Mouse (Mus musculus) hindbrain, embryonic 13.5 days (tissue): ENCODE measurements around the gene Oxsr1. TPM values are rescaled to one million over a fixed set of nuclear protein-coding genes. Genes with fewer than 3 reads are reported as not detected.
A peak's percentile ranks its signal among the peaks of the same experiment; 100 is the strongest.

Source experiments
- ATAC-seq: fragments of 200-750 bp; cut with Nextera tagmentation; 2 replicates; pipeline ENCODE4 v1.8.0; 2017; ENCODE audit warnings: moderate TSS enrichment; ENCODE audit not compliant: low FRiP score
- H3K27ac ChIP-seq: fragments of 300-500 bp; sonication (generic); 2 replicates; pipeline ENCODE4 v1.5.1; 2015; ENCODE audit warnings: inconsistent platforms, mild to moderate bottlenecking, moderate library complexity
- H3K27me3 ChIP-seq: fragments of 300-500 bp; sonication (generic); 2 replicates; pipeline ENCODE4 v1.6.1; 2015; ENCODE audit warnings: mild to moderate bottlenecking, inconsistent platforms
- H3K36me3 ChIP-seq: fragments of 300-500 bp; sonication (generic); 2 replicates; pipeline ENCODE4 v1.6.1; 2015; ENCODE audit warnings: mild to moderate bottlenecking, inconsistent platforms
- H3K4me1 ChIP-seq: fragments of 300-500 bp; sonication (generic); replicated peaks from 2 replicates; pipeline ENCODE4 v1.6.1; 2015; ENCODE audit warnings: inconsistent platforms
- H3K4me2 ChIP-seq: fragments of 300-500 bp; sonication (generic); 2 replicates; pipeline ENCODE4 v1.6.1; 2015; ENCODE audit warnings: inconsistent platforms, mild to moderate bottlenecking, moderate library complexity
- H3K4me3 ChIP-seq: fragments of 300-500 bp; sonication (generic); 2 replicates; pipeline ENCODE4 v1.5.1; 2015; ENCODE audit warnings: mild to moderate bottlenecking, inconsistent platforms
- H3K9ac ChIP-seq: fragments of 300-500 bp; sonication (generic); 2 replicates; pipeline ENCODE4 v1.6.1; 2015; ENCODE audit warnings: mild to moderate bottlenecking, inconsistent platforms
- H3K9me3 ChIP-seq: fragments of 300-500 bp; sonication (generic); 2 replicates; pipeline ENCODE4 v1.6.1; 2016; ENCODE audit warnings: inconsistent platforms
- WGBS: fragments of 180-500 bp; shearing (Covaris S2); methylation state at CpG from one replicate; pipeline ENCODE4 v1.1.7; 2015; 5-methylcytosine and 5-hydroxymethylcytosine counted together
- polyA plus RNA-seq: library from polyadenylated mRNA; unstranded; fragments of >200 nt; fragmentation: Nextera tagmentation; extraction: Ambion mirVana; gene quantifications from 2 replicates; pipeline ENCODE4 v1.2.1, GENCODE M21; 2015

The Oxsr1 gene
- polyA plus RNA-seq, 1 experiment from 2014 or later = 11.8 TPM

- Histone ChIP-seq H3K36me3 (peaks cover 48% of the 10 kb centered on the region), H3K4me2 (no peak overlapping the region), H3K4me3 (no peak overlapping the region), H3K4me1 (no peaks in the 10 kb centered on the region), H3K27me3 (no peaks in the 10 kb centered on the region), H3K27ac (no peak overlapping the region), H3K9me3 (no peaks in the 10 kb centered on the region), H3K9ac (no peak overlapping the region)
- 89% methylated on average over 10 of the region's 10 CpGs for WGBS
- ATAC-seq = no peak
Measured at GRCm38 (mm10) chr9:119350947-119351705, 28.9 kb upstream of the Oxsr1 start.

- H3K4me3 ChIP-seq = no peak overlapping the region
- H3K4me2 ChIP-seq = no peak overlapping the region
- no peaks in the 10 kb centered on the region for H3K27me3 ChIP-seq
- H3K9me3 ChIP-seq = no peaks in the 10 kb centered on the region
- no peaks in the 10 kb centered on the region for H3K4me1 ChIP-seq
- no peak overlapping the region for H3K27ac ChIP-seq
- H3K9ac ChIP-seq = no peak overlapping the region
- peaks cover 54% of the 10 kb centered on the region for H3K36me3 ChIP-seq
- no peak for ATAC-seq
- 92% methylated on average over 3 of the region's 3 CpGs for WGBS
Measured at GRCm38 (mm10) chr9:119350531-119350930, 28.3 kb upstream of the Oxsr1 start.

- peaks cover 22% of the 10 kb centered on the region for H3K4me1 ChIP-seq
- no peaks in the 10 kb centered on the region for H3K9me3 ChIP-seq
- no peak overlapping the region for H3K4me2 ChIP-seq
- peaks cover 74% of the 10 kb centered on the region for H3K36me3 ChIP-seq
- H3K4me3 ChIP-seq = no peak overlapping the region
- no peak overlapping the region for H3K27ac ChIP-seq
- H3K27me3 ChIP-seq = no peaks in the 10 kb centered on the region
- no peak for ATAC-seq
- H3K9ac ChIP-seq = no peak overlapping the region
- 93% methylated on average over 8 of the region's 8 CpGs for WGBS
Measured at GRCm38 (mm10) chr9:119346376-119346775, 24.1 kb upstream of the Oxsr1 start.

- peaks cover 21% of the 10 kb centered on the region for H3K27me3 ChIP-seq
- no peak overlapping the region for H3K27ac ChIP-seq
- H3K4me1 ChIP-seq = peaks cover 40% of the 10 kb centered on the region
- peak overlapping the region; percentile 77 for H3K4me2 ChIP-seq
- peak overlapping the region; percentile 96 for H3K9ac ChIP-seq
- H3K9me3 ChIP-seq = no peaks in the 10 kb centered on the region
- WGBS = 91% methylated on average over 7 of the region's 7 CpGs
- H3K36me3 ChIP-seq = peaks cover 46% of the 10 kb centered on the region
- H3K4me3 ChIP-seq = peak overlapping the region; percentile 77; the same call in 1 of the 2 replicates
- no peak for ATAC-seq
Measured at GRCm38 (mm10) chr9:119342728-119343127, 20.5 kb upstream of the Oxsr1 start.

- ATAC-seq = peak; percentile 96
- H3K27me3 ChIP-seq = peaks cover 30% of the 10 kb centered on the region
Measured at GRCm38 (mm10) chr9:119340909-119341816, 18.9 kb upstream of the Oxsr1 start, which contains the start of gene Myd88. Gene Myd88 (minus strand): TSS chr9:119341411.

GRCm38 (mm10) chr9:119340212-119340580, 18.0 kb upstream of the Oxsr1 start:
- peak overlapping the region; percentile 77 for H3K4me3 ChIP-seq
- 4% methylated on average over 8 of the region's 8 CpGs for WGBS
- peaks cover 30% of the 10 kb centered on the region for H3K27me3 ChIP-seq
- H3K9me3 ChIP-seq = no peaks in the 10 kb centered on the region
- peaks cover 21% of the 10 kb centered on the region for H3K36me3 ChIP-seq
- peak overlapping the region; percentile 66 for H3K9ac ChIP-seq
- no peak for ATAC-seq
- H3K4me2 ChIP-seq = peak overlapping the region; percentile 77
- peak overlapping the region; percentile 90; the same call in 1 of the 2 replicates for H3K27ac ChIP-seq
- peaks cover 40% of the 10 kb centered on the region for H3K4me1 ChIP-seq

More at GRCm38 (mm10) chr9:119340909-119341816, 18.9 kb upstream of the Oxsr1 start, which contains the start of gene Myd88:
- Histone ChIP-seq H3K9ac (peak within 1 kb of the TSS; percentile 96), H3K27ac (peak within 1 kb of the TSS; percentile 90), H3K36me3 (peaks cover 31% of the 10 kb centered on the region), H3K4me1 (peaks cover 40% of the 10 kb centered on the region), H3K4me3 (peak within 1 kb of the TSS; percentile 77), H3K4me2 (peak within 1 kb of the TSS; percentile 77), H3K9me3 (no peaks in the 10 kb centered on the region)
- WGBS = under 1% methylated on average over 65 of the region's 68 CpGs

GRCm38 (mm10) chr9:119339558-119340211, 17.5 kb upstream of the Oxsr1 start, which contains the start of gene Acaa1a:
Gene Acaa1a (plus strand): TSS chr9:119339676.
- no peaks in the 10 kb centered on the region for H3K9me3 ChIP-seq
- ATAC-seq = no peak

GRCm38 (mm10) chr9:119339106-119339505, 16.9 kb upstream of the Oxsr1 start:
- Histone ChIP-seq H3K4me2 (peak overlapping the region; percentile 77), H3K27me3 (peaks cover 30% of the 10 kb centered on the region), H3K9ac (peak overlapping the region; percentile 66), H3K36me3 (peaks cover 10% of the 10 kb centered on the region), H3K4me1 (peaks cover 40% of the 10 kb centered on the region), H3K27ac (no peak overlapping the region), H3K4me3 (peak overlapping the region; percentile 77), H3K9me3 (no peaks in the 10 kb centered on the region)
- 46% methylated on average over 7 of the region's 7 CpGs for WGBS
- no peak for ATAC-seq

More at GRCm38 (mm10) chr9:119339558-119340211, 17.5 kb upstream of the Oxsr1 start, which contains the start of gene Acaa1a:
- Histone ChIP-seq H3K4me2 (peak within 1 kb of the TSS; percentile 77), H3K36me3 (peaks cover 16% of the 10 kb centered on the region), H3K4me3 (peak within 1 kb of the TSS; percentile 77), H3K27ac (peak within 1 kb of the TSS; percentile 90), H3K27me3 (peaks cover 30% of the 10 kb centered on the region), H3K9ac (peak within 1 kb of the TSS; percentile 66), H3K4me1 (peaks cover 40% of the 10 kb centered on the region)
- 1% methylated on average over 43 of the region's 43 CpGs for WGBS

- WGBS = 94% methylated on average over 3 of the region's 3 CpGs
- no peak overlapping the region for H3K27ac ChIP-seq
- ATAC-seq = no peak
Measured at GRCm38 (mm10) chr9:119338350-119338749, 16.1 kb upstream of the Oxsr1 start.

GRCm38 (mm10) chr9:119337842-119338241, 15.6 kb upstream of the Oxsr1 start:
- WGBS = 91% methylated on average over 14 of the region's 14 CpGs

More at GRCm38 (mm10) chr9:119338350-119338749, 16.1 kb upstream of the Oxsr1 start:
- Histone ChIP-seq H3K4me3 (no peak overlapping the region), H3K36me3 (peaks cover 2% of the 10 kb centered on the region), H3K4me1 (peaks cover 35% of the 10 kb centered on the region), H3K9ac (no peak overlapping the region), H3K4me2 (no peak overlapping the region), H3K9me3 (no peaks in the 10 kb centered on the region), H3K27me3 (peaks cover 30% of the 10 kb centered on the region)

GRCm38 (mm10) chr9:119335571-119335970, 13.3 kb upstream of the Oxsr1 start:
- Histone ChIP-seq H3K4me1 (peaks cover 16% of the 10 kb centered on the region), H3K9me3 (no peaks in the 10 kb centered on the region), H3K4me2 (no peak overlapping the region), H3K27me3 (peaks cover 30% of the 10 kb centered on the region), H3K9ac (no peak overlapping the region), H3K4me3 (no peak overlapping the region), H3K27ac (no peak overlapping the region), H3K36me3 (no peaks in the 10 kb centered on the region)
- WGBS = 85% methylated on average over 4 of the region's 4 CpGs
- no peak for ATAC-seq

More at GRCm38 (mm10) chr9:119337842-119338241, 15.6 kb upstream of the Oxsr1 start:
- peaks cover 30% of the 10 kb centered on the region for H3K4me1 ChIP-seq
- H3K9ac ChIP-seq = no peak overlapping the region
- H3K27ac ChIP-seq = no peak overlapping the region
- H3K27me3 ChIP-seq = peaks cover 30% of the 10 kb centered on the region
- H3K9me3 ChIP-seq = no peaks in the 10 kb centered on the region
- no peaks in the 10 kb centered on the region for H3K36me3 ChIP-seq
- H3K4me3 ChIP-seq = no peak overlapping the region
- no peak overlapping the region for H3K4me2 ChIP-seq
- ATAC-seq = no peak
